Mouse (Mus musculus) thymus, adult 2 months (tissue): ENCODE data around the gene Myo5a. TPM values are rescaled to one million over a fixed set of nuclear protein-coding genes. Genes with fewer than 3 reads are reported as not detected.
A peak's percentile ranks its signal among the peaks of the same experiment; 100 is the strongest.

ENCODE experiments used
- DNase-seq: peaks from one replicate; pipeline ENCODE4 v3.0.0; 2021
- H3K27ac ChIP-seq: fragments of 200-500 bp; 2 replicates; pipeline ENCODE4 v1.5.1; 2012; ENCODE audit warnings: low read length, control low read depth; ENCODE audit not compliant: control insufficient read depth, insufficient read depth
- H3K27me3 ChIP-seq: fragments of 200-500 bp; 2 replicates; pipeline ENCODE4 v1.6.1; 2012; ENCODE audit warnings: mild to moderate bottlenecking, low read length, moderate library complexity, mixed read lengths; ENCODE audit not compliant: control insufficient read depth, insufficient read depth
- H3K36me3 ChIP-seq: fragments of 200-500 bp; 2 replicates; pipeline ENCODE4 v1.6.1; 2012; ENCODE audit warnings: mild to moderate bottlenecking, low read length, moderate library complexity; ENCODE audit not compliant: control insufficient read depth, insufficient read depth
- H3K4me1 ChIP-seq: fragments of 200-500 bp; replicated peaks from 2 replicates; pipeline ENCODE4 v1.6.1; 2012; ENCODE audit warnings: low read length; ENCODE audit not compliant: control insufficient read depth, insufficient read depth
- H3K4me3 ChIP-seq: fragments of 200-500 bp; 2 replicates; pipeline ENCODE4 v1.5.1; 2012; ENCODE audit warnings: mild to moderate bottlenecking, low read length, control low read depth, moderate library complexity; ENCODE audit not compliant: control insufficient read depth, insufficient read depth
- CTCF ChIP-seq: fragments of 200-500 bp; IDR thresholded peaks from 2 replicates; pipeline ENCODE4 v1.5.1; 2012; ENCODE audit warnings: mild to moderate bottlenecking, control low read depth, low read length, moderate library complexity, borderline replicate concordance; ENCODE audit not compliant: control insufficient read depth, poor library complexity, insufficient read depth; ENCODE audit errors: extremely low read depth
- POLR2A ChIP-seq: fragments of 200-500 bp; IDR thresholded peaks from 2 replicates; pipeline ENCODE4 v1.6.1; 2012; ENCODE audit warnings: mild to moderate bottlenecking, low read length, control low read depth, moderate library complexity; ENCODE audit not compliant: control insufficient read depth, poor library complexity, insufficient read depth; ENCODE audit errors: extremely low read depth
- WGBS: fragments of 180-500 bp; shearing (Covaris S2); methylation state at CpG from one replicate; pipeline ENCODE4 v1.1.7; 2018; 5-methylcytosine and 5-hydroxymethylcytosine counted together
- polyA plus RNA-seq: library from polyadenylated mRNA; depleted of rRNA; stranded (reverse); fragments of >200 nt; gene quantifications from 2 replicates; pipeline ENCODE4 v1.2.3, GENCODE M21; 2012; rRNA removed

The Myo5a gene
- polyA plus RNA-seq, 1 experiment: 8.3 TPM

DNA sequence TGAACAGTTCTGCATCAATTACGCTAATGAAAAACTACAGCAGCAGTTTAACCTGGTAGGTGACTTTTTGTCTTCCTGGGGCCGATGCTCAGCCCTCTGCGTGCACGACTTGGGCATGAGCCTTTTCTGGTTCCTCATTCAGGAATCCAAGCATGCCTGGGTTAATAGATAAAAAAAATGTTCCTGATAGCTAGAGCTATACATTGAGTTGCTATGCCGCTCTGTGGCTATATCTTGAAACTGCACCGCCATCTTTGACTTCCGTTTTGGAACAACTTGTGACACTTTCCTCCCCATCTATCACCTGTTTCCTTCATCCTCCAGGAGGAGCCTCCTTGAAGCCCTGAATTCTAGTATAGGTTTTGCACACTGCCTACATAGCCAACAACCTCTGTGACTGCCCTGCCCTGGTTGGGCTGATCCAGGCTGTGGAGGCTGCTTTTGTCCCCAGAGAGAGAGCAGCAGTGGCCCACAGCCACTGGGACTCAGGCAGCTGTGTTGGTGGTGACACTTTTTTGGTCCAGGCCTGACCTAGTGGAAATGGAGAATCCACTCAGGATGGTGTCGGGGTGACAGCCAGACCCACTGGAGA lies 191.5 kb downstream of the Myo5a start:
- Histone ChIP-seq H3K27ac (no peak overlapping the region), H3K4me1 (peaks cover 8% of the 10 kb centered on the region), H3K36me3 (no peaks in the 10 kb centered on the region), H3K4me3 (peak overlapping the region; percentile 42), H3K27me3 (no peaks in the 10 kb centered on the region)
- TF ChIP-seq POLR2A (no peak), CTCF (0 out of 2 replicates have a peak, but pooled peaks have one; percentile 24)
- 12% methylated on average over 8 of the region's 8 CpGs for WGBS
- DNase-seq: peak; percentile 36

DNA sequence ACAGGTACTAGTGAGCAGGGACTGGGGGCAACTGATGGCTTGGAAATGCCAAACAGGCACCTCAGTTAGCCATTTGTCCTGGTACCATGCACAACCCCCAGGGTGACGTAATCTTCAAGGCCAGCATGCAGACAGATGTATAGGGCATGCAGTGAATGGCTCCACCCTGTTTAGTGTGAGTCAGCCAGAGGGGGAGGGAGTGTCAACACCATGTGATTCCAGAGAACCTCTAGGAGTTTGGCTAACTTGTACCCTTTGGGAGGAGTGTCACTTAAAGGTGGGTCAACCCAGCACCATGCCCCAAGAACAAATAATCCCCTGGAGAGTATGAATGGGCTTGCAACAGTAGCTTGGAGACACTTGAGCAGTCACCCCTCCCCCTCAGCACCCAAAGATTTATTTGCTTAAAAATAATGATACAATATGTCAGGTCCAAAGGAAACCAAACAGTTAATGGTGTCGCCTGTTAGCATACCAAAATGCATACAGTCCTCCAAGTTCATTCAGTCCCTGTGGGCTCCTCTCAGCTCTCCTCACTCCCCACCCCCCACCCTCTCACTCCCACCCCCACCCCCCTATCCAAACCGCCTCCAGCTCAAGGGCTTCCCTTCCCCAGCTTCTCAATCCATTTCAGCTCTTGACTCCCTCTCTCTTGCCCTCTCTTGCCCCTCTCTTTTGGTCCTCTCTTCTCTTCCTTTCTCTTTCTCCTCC lies 193.3 kb downstream of the Myo5a start:
- TF ChIP-seq POLR2A (no peak), CTCF (no peak)
- H3K27me3 ChIP-seq: no peaks in the 10 kb centered on the region
- H3K4me1 ChIP-seq: peaks cover 8% of the 10 kb centered on the region
- no peak overlapping the region for H3K27ac ChIP-seq
- H3K36me3 ChIP-seq: no peaks in the 10 kb centered on the region
- WGBS: 84% methylated on average over 3 of the region's 3 CpGs
- no peak overlapping the region for H3K4me3 ChIP-seq
- DNase-seq: no peak

DNA sequence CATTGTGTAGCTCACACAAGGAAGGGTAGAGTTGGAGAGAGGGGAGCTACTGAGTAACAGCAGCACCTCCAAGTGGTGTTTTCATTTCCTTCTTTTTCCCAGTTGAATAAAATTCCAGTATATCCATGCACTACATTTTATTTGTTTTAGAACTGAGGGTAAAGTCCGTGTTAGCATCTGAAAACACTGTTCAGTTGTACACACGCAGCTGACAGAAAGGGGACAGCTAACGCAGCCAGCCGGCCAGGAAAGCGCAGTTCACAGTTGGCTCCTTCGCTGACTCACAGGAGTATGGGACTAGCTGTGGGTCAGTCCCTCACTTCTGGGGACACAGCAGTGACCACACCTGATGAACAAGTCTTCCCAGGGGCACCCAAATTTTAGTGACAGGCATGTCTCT lies 196.3 kb downstream of the Myo5a start:
- Histone ChIP-seq H3K27ac (no peak overlapping the region), H3K4me1 (peaks cover 2% of the 10 kb centered on the region; the same call in 1 of the 2 replicates), H3K27me3 (no peaks in the 10 kb centered on the region), H3K4me3 (no peak overlapping the region), H3K36me3 (no peaks in the 10 kb centered on the region)
- 97% methylated on average over 6 of the region's 6 CpGs for WGBS
- DNase-seq: no peak
- no peak for TF ChIP-seq POLR2A
- no peak for TF ChIP-seq CTCF

DNA sequence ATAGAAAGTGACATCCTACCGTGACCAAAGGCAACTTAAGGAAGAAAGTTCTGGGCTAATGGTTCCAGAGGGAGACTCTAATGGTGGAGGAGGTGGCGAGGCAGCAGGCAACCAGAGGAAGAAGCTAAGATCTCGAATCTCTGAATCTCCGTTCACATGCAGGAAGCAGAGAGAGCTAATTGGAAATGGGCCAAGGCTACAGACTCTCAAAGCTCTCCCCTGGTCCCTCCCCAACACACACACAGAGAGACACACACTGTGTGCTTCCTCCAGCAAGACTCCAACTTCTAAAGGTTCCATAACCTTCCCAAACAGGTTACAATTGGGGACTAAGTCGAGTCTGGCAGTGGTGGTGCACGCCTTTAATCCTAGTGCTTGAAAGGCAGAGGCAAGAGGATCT lies 199.6 kb downstream of the Myo5a start:
- no peaks in the 10 kb centered on the region for H3K27me3 ChIP-seq
- no peaks in the 10 kb centered on the region for H3K36me3 ChIP-seq
- no peak overlapping the region for H3K27ac ChIP-seq
- no peak overlapping the region for H3K4me3 ChIP-seq
- DNase-seq: no peak
- 55% methylated on average over 6 of the region's 6 CpGs for WGBS
- H3K4me1 ChIP-seq: no peaks in the 10 kb centered on the region
- TF ChIP-seq POLR2A (no peak), CTCF (no peak)

DNA sequence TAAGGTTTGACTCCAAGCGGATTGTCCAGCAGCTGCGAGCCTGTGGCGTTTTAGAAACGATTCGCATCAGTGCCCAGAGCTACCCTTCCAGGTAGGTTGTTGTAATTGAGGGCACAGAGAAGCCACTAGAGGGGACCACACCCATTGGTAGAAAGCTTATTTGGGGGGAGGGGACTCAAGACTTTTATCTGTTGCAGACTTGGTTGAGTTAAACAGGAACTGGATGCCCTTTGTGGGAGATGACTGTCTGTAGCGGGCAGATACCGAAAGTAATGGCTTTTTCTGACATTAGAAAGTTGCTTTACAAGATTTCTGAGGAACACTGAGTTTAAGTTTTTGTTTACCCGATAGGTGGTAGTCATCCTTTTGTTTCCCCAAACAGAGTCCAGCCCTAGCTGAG lies 200.7 kb downstream of the Myo5a start:
- no peaks in the 10 kb centered on the region for H3K36me3 ChIP-seq

More for the DNA sequence above, 200.7 kb downstream of the Myo5a start:
- H3K4me1 ChIP-seq: no peaks in the 10 kb centered on the region
- H3K27ac ChIP-seq: no peak overlapping the region
- H3K4me3 ChIP-seq: no peak overlapping the region
- no peaks in the 10 kb centered on the region for H3K27me3 ChIP-seq
- WGBS: 92% methylated on average over 8 of the region's 8 CpGs
- no peak for DNase-seq
- TF ChIP-seq CTCF (no peak), POLR2A (no peak)

Other genes with a start within 250 kb of the Myo5a start
- 0.03 and 0.05 TPM in 2 replicates for gene Onecut1, start 209.1 kb upstream of the Myo5a start, polyA plus RNA-seq
- 12.9 and 13.6 TPM in 2 replicates for gene Fam214a, start 118.1 kb upstream of the Myo5a start, polyA plus RNA-seq
- 14.5 and 16.1 TPM in 2 replicates for gene Arpp19, start 33.4 kb upstream of the Myo5a start, polyA plus RNA-seq
- gene Myo5c, start 161.0 kb downstream of the Myo5a start, polyA plus RNA-seq: 8.4 and 9.0 TPM in 2 replicates
- 5.1 and 7.3 TPM in 2 replicates for gene Gnb5, start 235.3 kb downstream of the Myo5a start, polyA plus RNA-seq